Mouse (Mus musculus): ENCODE measurements at regions not wholly inside any gene's neighbourhood (a gene's known extent, or its start where the extent isn't known, plus 50 kb on each side); places are given as distances from the start of the nearest gene placed in this dataset.

- no peak for DNase-seq (ENCODE audit: low spot score)
These were observed 253.8 kb downstream of the Bckdhb start for GRCm38 (mm10) chr9:84178705-84179104.

GRCm38 (mm10) chr9:84179238-84179637, 254.3 kb downstream of the Bckdhb start:
- no peak for DNase-seq (ENCODE audit: low spot score)

- no peak for DNase-seq (ENCODE audit: low spot score)
These were observed 258.9 kb downstream of the Bckdhb start for GRCm38 (mm10) chr9:84183637-84184374.

GRCm38 (mm10) chr9:84187531-84187930, 262.6 kb downstream of the Bckdhb start:
- DNase-seq (ENCODE audit: low spot score), result no peak

- no peak for DNase-seq (ENCODE audit: low spot score)
These were observed 268.5 kb downstream of the Bckdhb start for GRCm38 (mm10) chr9:84193405-84193804.

GRCm38 (mm10) chr9:84194716-84195115, 269.8 kb downstream of the Bckdhb start:
- DNase-seq (ENCODE audit: low spot score), result no peak

- DNase-seq (ENCODE audit: low spot score), result no peak
These were observed 270.4 kb downstream of the Bckdhb start for GRCm38 (mm10) chr9:84195338-84195737.

- DNase-seq (ENCODE audit: low spot score), result no peak
These were observed 275.3 kb downstream of the Bckdhb start for GRCm38 (mm10) chr9:84200208-84200607.

GRCm38 (mm10) chr9:84204056-84204455, 279.1 kb downstream of the Bckdhb start:
- DNase-seq (ENCODE audit: low spot score), result no peak

- no peak for DNase-seq (ENCODE audit: low spot score)
These were observed 315.6 kb downstream of the Bckdhb start for GRCm38 (mm10) chr9:84240491-84240975.

- DNase-seq (ENCODE audit: low spot score), result no peak
These were observed 324.8 kb downstream of the Bckdhb start for GRCm38 (mm10) chr9:84249765-84250164.

- DNase-seq (ENCODE audit: low spot score), result no peak
These were observed 328.4 kb downstream of the Bckdhb start for GRCm38 (mm10) chr9:84253022-84253991.

- no peak for DNase-seq (ENCODE audit: low spot score)
These were observed 333.5 kb downstream of the Bckdhb start for GRCm38 (mm10) chr9:84258488-84258887.

GRCm38 (mm10) chr9:84259751-84260150, 334.8 kb downstream of the Bckdhb start:
- DNase-seq (ENCODE audit: low spot score), result no peak

GRCm38 (mm10) chr9:84262151-84262550, 337.2 kb downstream of the Bckdhb start:
- no peak for DNase-seq (ENCODE audit: low spot score)

GRCm38 (mm10) chr9:84266974-84267373, 342.0 kb downstream of the Bckdhb start:
- DNase-seq (ENCODE audit: low spot score), result no peak

GRCm38 (mm10) chr9:84274608-84275007, 349.7 kb downstream of the Bckdhb start:
- DNase-seq (ENCODE audit: low spot score), result no peak

GRCm38 (mm10) chr9:84278295-84278694, 353.4 kb downstream of the Bckdhb start:
- no peak for DNase-seq (ENCODE audit: low spot score)

- DNase-seq (ENCODE audit: low spot score), result no peak
These were observed 353.8 kb downstream of the Bckdhb start for GRCm38 (mm10) chr9:84278731-84279130.

GRCm38 (mm10) chr9:84280898-84281297, 356.0 kb downstream of the Bckdhb start:
- no peak for DNase-seq (ENCODE audit: low spot score)

GRCm38 (mm10) chr9:84281610-84282009, 356.7 kb downstream of the Bckdhb start:
- no peak for DNase-seq (ENCODE audit: low spot score)

GRCm38 (mm10) chr9:84283296-84283695, 358.4 kb downstream of the Bckdhb start:
- no peak for DNase-seq (ENCODE audit: low spot score)

- no peak for DNase-seq (ENCODE audit: low spot score)
These were observed 360.7 kb downstream of the Bckdhb start for GRCm38 (mm10) chr9:84285604-84286003.
